Mouse (Mus musculus): Measurements from ENCODE around the gene Oog2.
"Not testable (repeated sequence)": the region's sequence is repeated elsewhere in the genome, so short reads cannot be mapped to it uniquely, and the experiment has no call there.

Oog2 gene

GRCm38 (mm10) chr4:144190419-144190818 is at the start of gene Oog2:
Gene Oog2 (plus strand): TSS chr4:144190719.
- DNase-seq (ENCODE audit: low read depth, low spot score) = no peak

DNA sequence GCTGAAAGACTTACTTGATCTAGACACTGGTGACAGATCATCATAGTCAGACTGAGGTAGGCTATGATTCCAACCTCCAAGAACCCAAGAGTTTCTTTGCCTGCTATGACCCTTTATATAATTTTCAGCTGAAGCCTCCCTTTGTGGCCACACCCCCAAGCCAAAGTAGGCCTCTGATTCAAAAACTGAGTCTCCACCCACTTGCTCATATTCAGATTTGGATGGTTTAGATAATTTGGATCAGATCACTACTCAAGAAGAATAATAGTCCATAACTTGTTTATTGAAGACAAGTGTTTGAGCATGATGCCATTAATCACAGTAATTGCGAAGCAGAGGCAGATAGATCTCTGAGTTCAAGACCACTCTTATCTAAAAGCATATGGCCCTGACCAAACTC is 28.0 kb upstream of the Oog2 start, which contains the start of gene Oog3:
Gene Oog3, minus strand, starts transcription at position 101 of the 400 bp plus-strand sequence.
- no peak for DNase-seq (ENCODE audit: low read depth, low spot score)

DNA sequence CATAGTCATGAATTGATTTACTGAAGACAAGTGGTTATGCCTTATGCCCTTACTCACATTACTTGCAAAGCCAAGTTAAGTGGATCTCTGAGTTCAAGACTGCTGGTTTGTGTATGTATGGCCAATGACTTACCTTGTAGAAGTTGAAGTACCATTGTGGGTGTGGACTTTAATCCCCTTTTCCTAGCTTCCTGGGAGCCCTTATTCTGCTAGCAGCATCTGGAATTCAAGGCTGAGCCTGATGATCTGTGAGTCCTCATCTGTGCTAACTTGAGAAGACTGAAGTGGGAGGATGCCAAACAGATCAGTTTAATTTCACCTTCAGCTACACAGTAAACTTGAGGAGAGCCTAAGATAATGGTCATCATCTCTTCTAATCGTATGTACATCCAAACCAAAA is 22.7 kb downstream of the Oog2 start, which contains the start of gene C87977:
Gene C87977, minus strand, starts transcription at position 101 of the 400 bp plus-strand sequence.
- DNase-seq (ENCODE audit: low read depth, low spot score) = not testable (repeated sequence)
